Mouse (Mus musculus): Measurements from ENCODE around the gene Babam2.
"Not testable (repeated sequence)": the region's sequence is repeated elsewhere in the genome, so short reads cannot be mapped to it uniquely, and the experiment has no call there.

The Babam2 gene

DNA sequence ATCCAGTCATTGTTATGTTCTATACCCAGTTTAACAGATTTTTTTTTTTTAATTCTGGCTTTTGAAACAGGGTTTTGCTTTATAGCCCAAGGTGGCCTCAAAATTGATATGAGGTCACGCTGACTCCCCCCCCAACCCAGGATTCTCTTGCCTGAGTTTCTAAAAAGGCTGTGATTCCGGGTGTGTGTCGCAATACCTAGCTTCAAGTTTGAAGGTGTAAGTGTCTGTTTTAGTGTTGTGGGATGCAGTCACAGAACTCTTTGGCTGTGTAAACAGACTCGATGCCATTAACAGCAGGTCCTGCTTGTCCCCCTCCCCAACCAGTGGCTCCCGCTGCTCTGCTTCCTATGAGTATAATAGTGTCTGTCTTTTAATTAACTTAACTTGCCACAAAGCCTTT is 84.1 kb downstream of the Babam2 start:
- DNase-seq (ENCODE audit: low spot score in 2 of 2) = no peak

DNA sequence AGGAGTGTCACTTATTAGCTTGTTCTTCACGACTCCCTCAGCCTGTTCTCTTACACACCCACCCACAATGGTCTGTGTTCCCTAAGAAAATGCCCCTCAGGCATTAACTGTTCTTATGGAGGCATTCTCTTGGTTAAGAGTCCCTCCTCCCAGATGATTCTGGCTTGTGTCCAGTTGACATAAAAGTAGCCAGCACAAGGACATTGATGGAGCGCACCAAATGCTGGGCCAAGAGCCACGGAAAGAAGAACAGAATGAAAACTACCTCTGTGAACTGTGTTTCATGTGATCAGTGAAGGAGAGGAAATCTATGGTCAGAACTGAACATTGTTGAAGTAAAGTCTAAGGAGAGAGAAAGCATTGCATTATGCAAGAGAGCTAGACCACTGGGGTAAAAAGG is 89.7 kb downstream of the Babam2 start:
- DNase-seq (ENCODE audit: low spot score in 2 of 2) = no peak

DNA sequence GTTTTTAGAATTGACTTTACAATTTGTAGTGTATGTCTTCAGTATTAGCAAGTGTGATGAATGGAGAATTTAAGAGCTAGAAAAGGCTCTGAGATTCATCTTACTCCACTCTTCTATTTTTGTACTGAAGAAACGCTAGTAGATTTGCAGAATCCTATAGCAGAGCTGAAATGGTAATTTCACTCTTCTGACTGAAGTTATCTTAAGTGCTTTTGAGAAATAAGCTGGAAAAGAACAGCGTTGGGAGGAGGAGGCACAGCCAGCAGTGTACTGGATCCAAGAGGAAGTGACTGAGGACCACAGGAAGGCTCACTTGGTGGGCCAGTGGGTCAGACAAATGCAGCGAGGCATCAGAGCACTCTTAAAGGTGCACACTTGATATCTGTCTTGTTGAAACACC is 90.1 kb downstream of the Babam2 start:
- DNase-seq (ENCODE audit: low spot score in 2 of 2) = no peak

DNA sequence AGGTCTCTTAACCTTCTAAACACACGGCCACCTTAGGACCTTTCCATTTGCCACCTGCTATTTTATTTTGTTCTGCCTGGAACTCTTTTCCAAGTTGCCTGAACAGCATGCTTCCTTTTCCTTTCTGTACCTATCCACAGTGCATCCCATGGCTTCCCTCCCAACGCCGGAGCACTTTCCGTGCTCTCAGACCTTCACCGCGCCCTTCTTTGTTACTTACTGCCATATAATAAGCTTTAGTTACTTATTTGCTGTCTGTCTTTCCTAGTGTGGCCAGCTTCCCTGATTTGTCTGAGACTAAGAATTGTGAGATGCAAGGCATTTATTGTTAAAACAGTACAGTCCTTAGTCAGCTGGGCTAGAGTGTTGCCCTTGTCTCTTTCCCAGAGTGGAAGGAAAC is 94.9 kb downstream of the Babam2 start:
- DNase-seq (ENCODE audit: low spot score in 2 of 2) = no peak

DNA sequence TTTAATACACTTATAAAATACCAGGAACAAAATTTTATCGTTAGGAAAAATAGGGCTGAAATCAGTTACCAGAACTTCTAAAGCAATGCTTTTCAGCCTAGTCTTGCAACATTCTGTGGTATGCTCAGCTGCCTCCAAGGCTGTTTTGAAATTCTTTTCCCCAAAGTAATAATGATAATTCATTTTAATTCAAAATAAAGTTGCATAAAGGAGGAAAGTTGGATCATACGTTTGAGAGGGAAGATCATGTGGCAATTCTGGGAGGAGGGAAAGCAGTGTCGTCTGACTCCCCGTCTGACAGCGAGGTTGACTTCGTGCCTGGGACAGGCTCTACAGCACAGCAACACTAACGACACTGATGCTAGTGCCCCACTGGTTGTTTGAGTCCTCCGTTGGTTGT is 95.4 kb downstream of the Babam2 start:
- DNase-seq (ENCODE audit: low spot score in 2 of 2) = no peak

DNA sequence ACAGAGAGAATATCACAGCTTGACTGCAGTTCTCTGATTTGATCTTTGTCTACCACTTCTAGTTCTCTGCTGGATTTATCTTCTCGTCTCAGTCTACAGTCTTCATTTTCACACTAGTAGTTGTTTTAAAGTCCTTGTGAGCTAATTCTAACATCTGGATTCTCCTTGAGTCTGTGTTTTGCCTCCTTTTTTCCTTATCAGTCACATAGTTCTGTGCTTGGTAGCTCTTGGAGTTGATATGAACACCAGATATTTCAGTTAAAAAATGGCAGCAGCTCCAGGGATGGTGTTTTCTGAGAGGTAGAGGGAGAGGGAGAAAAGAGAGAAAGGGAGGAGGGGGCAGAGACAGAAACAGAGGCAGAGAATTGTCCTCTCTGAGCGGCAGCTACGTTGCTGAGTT is 97.9 kb downstream of the Babam2 start:
- DNase-seq (ENCODE audit: low spot score in 2 of 2) = no peak

DNA sequence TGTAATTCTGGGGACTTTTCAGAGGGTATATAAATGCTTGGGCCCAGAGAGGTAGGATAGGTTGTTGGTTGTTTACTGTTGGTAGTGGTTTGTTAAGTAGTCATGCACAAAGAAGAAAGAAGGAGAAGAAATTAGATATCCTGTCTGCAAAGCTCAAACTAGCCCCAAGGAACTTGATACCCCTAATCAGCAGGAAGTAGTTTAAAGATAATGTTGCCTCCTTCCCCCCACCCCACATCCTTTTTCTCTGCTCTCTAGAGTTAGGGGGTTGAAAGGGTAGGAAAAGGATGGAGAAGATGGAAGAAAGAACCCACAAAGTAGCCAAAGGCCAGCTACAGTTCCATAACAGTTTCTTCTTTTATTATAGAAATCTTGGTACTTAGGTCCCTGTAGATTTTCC is 99.5 kb downstream of the Babam2 start:
- no peak for DNase-seq (ENCODE audit: low spot score in 2 of 2)

DNA sequence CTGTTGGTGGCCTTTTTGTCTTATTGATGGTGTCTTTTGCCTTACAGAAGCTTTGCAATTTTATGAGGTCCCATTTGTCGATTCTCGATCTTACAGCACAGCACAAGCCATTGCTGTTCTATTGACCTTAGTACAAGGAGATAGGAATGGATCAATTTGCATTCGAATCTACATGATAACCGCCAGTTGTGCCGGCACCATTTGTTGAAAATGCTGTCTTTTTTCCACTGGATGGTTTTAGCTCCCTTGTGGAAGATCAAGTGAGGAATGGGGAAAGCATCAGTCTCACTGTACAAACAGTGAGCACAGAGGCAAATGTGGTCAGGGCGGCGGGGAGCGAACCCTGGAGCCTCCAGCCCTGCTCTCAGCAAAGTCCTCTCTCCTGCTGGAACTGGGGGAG is 106.7 kb downstream of the Babam2 start:
- DNase-seq (ENCODE audit: low spot score in 2 of 2) = not testable (repeated sequence)

DNA sequence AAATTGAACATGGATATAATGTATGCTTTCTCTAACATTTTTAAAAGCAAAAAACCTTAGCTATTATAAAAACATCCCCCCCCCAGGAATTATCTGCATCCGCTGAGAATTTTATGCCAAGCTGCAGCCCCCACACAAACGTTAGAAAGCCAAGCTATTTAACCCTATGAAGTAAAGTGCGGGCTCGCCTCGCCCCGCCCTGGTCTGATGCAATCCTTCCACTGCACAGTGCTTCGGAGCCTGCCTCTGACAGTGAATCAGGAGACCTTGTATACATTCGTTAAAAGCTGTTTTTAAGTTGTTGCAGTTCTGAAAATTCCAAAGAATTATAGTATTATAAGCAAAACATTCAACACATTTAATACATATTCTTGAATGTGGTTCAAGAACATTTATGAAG is 107.3 kb downstream of the Babam2 start:
- no peak for DNase-seq (ENCODE audit: low spot score in 2 of 2)

DNA sequence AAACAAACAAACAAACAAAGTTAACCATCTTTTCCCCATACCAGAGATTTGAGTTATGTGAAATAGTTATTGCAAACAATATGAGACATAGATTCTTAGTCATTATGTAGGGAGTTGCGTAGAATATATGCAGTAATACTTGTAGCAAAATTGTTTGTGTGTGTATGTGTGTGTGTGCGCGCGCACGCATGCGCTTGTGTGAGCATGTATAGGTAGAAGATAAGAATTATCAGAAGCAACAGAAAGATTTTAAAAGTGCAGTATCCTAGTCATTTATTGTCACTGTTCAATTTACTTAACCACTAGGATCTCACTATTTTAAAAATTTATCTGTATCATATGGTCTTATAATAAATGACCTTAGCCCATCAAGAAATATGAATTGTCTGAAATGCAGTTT is 109.8 kb downstream of the Babam2 start:
- no peak for DNase-seq (ENCODE audit: low spot score in 2 of 2)

DNA sequence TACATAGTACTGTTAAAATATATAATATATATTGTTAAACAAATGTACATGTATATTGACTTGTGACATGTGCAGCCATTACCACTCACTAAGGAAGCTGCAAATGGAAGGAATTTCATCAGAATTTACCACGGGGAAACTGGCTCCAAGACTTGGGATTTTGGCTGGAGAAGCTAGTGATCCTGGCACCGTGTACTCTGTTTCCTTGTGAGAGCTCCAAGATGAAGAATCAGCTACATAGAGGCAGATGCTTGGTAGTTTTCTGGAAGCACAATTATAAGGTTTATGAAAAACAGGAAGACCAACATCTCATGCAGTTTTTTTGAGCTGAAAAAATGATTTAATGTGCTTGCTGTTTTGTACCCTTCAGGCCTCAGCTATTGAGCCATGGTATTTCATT is 110.8 kb downstream of the Babam2 start:
- no peak for DNase-seq (ENCODE audit: low spot score in 2 of 2)

DNA sequence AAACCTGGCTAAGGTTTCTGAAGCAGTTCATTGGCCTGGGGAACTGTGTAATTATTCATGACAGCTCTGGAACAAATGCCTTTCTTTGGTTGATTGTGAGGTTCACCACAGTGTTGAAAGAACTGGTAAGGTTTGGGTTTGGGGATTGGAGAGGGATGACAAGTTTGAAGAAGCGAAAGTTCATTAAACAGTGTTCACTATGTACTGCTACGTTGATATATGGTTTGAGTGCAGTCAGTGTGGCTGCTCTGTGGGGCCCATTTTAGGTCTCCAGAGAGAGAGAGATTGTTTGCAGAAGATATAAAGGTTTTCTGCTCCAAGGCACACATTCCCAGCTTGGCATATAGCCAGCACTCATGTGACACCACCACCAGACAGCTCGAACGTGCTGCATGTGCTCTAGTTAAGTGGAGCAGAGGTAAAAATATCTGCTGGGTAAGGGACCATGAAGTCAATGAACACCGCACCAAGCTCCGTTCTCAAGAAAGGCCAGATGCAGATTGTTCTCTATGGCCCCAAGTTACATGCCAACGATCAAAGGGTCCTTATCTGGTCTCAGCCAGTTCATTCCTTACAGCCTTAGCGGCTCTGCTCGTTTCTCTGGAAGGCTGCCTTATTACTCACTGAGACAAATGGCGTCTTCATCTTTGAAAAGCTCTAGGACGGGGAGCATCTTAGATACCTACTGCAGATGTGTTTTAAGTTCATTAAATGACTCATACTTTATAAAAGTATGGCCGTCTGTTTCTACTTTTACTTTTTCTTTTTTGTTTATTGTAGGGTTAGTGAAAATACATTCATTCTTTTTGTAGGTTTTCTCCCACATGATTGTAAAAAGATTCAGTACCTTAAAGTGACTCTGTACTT is 113.5 kb downstream of the Babam2 start:
- no peak for DNase-seq (ENCODE audit: low spot score in 2 of 2)

DNA sequence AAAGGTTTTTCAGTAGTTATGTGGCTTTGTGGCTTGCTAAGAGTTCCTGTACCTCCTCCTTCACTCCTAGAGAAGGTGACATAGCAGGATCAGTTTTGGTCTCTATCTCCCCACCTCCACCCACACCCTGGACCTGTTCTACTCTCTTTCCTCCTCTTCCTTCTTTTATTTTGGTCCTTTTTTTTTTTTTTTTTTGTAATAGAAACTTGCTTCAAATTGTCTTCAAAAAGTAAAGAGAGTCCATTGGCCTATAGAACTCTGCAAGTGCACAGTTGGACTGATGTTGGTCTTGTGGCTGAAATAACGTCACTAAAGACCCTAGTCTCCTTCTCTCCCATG is 114.1 kb downstream of the Babam2 start:
- no peak for DNase-seq (ENCODE audit: low spot score in 2 of 2)

DNA sequence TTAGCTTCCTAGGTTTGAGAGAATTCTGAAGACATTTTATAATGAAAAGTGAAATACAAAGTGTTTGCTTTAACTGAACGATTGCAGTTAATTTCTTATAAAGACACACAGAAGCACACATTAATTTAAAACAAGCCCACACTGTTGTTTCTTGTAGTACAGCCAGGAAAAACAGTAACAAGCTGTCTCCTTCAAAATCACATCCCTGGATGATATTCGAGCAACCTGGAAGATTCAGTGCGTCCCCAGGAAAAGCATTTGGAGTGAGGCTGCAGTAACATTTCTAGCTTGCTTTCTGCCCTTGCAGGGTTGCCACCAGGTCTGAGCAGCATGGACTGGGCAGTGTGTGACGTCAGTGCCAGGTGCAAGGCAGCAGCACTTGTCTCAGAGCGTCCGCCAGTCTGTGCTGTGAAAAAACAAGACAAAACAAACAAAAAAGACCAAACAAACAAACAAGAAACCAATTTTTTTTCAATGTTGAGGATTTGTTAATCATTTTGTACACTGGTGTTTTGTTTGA is 115.7 kb downstream of the Babam2 start:
- no peak for DNase-seq (ENCODE audit: low spot score in 2 of 2)

DNA sequence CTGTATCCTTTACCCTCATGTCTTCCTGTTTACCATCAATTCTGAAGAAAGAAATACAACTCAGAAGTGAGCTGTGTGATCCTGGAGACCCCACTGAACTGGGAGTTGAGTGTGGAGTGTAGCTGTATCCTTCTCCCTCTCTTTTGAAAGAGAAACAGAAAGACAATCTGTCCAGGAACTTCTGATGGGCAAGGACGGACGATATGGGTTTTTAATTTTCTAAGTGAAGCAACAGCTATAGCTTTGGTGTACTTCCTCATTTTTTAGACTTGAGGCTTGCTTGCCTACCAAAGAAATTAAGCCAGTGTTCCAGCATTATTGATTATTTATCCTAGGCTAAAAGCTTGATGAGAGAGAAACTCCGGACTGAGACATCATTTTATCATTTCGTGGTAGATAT is 116.6 kb downstream of the Babam2 start:
- DNase-seq (ENCODE audit: low spot score in 2 of 2) = no peak

DNA sequence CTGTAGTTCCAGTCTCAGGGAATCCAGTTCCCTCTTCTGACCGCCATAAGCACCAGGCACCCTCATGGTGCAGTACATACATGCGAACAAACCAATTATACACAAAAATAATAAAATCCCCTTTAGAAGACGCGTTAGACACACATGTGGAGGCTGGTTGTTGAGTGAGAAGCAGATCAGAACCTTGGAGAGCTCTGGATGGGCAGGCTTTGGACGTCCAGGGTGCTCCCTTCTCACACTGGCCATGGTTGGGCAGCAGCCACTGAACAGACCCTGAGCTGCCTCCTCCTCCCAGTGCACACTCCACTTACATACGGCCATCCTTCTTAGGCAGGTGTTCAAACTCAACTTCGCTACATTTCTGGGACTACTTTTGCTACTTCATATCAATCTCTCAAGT is 117.6 kb downstream of the Babam2 start:
- DNase-seq (ENCODE audit: low spot score in 2 of 2) = no peak

DNA sequence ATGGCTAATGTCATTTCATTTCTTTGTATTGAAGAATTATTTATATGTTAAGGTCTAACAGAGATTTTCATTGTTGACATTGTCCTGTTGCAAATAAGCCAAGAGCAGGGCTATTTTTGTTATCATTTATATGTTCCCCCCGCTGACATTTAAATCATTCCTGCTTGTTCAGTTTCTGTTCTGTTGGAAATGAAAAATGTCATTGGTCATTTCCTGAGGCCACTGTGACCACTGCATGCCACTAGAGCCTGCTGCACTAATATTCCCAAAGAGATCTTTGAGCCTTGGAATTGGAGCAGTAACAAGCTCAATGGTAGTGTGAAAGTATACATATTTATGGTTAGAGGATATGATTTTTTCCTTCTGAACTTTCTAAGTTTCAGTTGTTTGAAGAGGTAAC is 118.6 kb downstream of the Babam2 start:
- no peak for DNase-seq (ENCODE audit: low spot score in 2 of 2)

DNA sequence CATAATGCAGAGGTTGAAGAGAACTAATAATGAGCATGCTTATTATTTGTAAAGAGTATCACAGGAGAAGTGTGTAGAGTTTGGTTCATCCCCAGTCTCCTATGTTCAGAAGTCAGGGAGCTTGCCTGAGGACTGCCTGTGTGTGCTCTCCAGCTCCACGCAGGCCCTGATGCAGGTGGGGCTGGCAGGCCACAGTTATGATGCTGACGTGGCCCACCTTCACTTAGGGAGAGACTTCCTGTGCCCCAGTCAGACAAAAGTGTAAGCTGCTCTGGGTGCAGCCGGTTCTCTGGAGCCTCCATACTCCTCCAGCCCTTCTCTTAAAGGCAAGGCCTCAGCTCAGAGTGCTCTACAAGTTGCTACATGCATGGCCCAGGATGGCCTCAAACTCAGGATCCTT is 123.3 kb downstream of the Babam2 start:
- DNase-seq (ENCODE audit: low spot score in 2 of 2) = no peak

DNA sequence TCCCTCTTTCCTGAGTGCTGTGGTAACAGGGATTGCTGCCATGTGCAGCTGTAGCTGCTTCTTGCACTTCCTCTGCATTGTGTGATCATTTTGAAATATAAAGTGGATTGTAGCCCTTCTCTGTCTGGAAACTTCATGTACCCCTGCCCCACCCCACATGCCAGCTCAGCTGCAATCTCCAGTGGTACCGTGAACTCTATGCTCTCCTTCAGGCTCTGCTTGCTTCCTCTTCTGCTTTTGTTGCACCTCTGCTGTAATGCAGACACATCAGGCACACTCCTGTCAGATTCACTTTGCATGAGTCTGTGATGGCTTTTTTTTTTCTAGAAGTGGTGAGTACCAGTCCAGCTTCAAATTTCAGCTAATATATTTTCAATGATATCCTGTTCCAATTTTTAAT is 123.7 kb downstream of the Babam2 start:
- no peak for DNase-seq (ENCODE audit: low spot score in 2 of 2)

DNA sequence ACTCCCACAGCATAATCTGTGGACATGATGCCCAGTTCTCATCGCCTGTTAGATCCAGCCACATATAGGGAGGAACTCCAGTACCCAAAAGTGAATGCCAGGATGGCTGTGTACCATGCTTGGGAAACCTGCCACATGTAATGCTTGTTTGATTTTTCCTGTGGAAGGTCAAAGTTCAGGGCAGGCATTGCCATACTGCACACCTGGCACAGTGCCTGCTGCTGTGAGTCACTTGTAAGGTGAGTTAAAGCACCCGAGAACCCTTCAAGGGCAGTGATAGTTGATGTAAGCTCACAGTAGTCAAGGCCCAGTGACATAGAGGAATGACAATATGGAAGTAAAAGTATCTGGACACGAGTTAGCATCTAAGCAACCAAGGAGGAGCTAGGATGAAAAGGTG is 126.2 kb downstream of the Babam2 start:
- no peak for DNase-seq (ENCODE audit: low spot score in 2 of 2)

DNA sequence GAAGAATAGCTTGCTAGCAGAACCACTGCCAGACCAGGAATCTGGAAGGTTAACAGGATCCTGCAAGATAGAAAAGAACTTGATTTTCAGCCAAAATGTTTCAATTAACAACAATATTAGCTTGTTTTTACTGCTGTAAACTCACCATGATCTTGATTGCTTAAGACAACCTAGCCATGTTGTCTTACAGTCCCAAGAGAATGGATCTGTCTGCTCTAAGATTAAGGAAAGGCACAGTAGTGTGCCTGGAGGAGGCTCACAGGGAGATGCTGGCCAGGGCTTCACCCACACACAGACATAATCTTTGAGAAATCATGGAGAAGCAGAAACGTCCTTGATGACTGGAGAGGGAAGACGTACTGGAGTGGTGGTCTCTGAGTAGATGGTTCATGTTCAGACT is 126.6 kb downstream of the Babam2 start:
- no peak for DNase-seq (ENCODE audit: low spot score in 2 of 2)

DNA sequence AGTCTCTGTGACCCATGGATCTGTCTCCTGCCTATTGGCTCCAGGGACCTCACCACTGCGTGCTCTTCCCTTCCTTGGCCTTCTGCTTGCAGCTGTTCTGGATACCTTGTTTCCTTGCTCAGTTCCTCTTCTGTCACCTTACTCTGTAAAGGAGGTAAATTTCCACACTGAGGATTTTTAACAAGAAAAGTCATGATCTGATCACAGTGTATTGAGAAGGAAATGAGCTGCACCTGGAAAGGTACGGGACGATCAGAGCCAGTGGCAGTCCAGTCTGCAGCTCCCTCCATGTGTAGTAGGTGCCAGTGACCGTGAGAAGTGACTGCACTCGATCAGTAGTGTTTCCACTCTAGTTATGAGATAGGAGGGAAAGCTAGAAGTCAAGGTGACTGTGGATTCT is 129.8 kb downstream of the Babam2 start:
- no peak for DNase-seq (ENCODE audit: low spot score in 2 of 2)

DNA sequence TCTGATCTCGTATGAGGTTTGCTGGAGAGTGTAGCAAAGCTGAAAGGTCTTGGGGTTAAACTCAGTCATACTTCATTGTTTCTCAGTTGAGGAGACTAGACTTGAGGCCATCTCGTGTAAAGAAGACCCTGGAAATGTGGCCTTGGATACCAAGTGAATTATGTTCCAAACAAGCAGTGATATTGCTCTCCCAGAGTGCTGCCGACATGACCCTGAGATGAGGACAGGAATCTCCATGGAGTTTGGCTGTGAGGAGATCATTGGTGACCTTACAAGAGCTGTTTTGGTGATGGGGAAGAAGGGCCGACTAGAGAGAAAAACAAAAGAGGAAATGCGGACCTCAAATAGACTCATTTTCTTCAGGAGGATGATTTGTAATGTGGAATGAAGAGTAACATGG is 130.4 kb downstream of the Babam2 start:
- no peak for DNase-seq (ENCODE audit: low spot score in 2 of 2)

DNA sequence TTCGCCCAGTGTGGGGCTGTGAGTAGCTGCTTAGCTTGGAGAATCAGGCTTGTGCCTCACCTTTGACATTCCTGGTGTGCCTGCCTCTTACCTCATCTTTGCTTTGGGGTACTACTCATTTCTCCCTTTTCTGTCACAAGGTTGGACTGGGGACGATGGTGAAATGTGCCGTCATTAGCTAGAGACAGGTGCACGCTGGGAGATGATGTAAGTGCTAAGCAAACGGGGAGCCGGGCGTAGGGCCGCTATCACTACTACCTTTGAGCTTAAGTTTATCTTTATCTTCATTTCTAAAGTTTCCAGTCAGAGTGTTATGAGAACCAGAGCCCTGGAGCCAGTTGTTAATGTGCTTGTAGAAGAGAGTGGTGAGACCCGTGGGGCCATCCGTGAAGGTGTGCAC is 131.3 kb downstream of the Babam2 start:
- DNase-seq (ENCODE audit: low spot score in 2 of 2) = no peak

Data from spleen, postnatal 14 days (tissue).